Mouse (Mus musculus): ENCODE results near the gene D930020B18Rik. TPM values are rescaled to one million over a fixed set of nuclear protein-coding genes. Genes with fewer than 3 reads are reported as not detected.

The D930020B18Rik gene
- polyA plus RNA-seq, 1 experiment from 2014 or later = 2.6 TPM

DNA sequence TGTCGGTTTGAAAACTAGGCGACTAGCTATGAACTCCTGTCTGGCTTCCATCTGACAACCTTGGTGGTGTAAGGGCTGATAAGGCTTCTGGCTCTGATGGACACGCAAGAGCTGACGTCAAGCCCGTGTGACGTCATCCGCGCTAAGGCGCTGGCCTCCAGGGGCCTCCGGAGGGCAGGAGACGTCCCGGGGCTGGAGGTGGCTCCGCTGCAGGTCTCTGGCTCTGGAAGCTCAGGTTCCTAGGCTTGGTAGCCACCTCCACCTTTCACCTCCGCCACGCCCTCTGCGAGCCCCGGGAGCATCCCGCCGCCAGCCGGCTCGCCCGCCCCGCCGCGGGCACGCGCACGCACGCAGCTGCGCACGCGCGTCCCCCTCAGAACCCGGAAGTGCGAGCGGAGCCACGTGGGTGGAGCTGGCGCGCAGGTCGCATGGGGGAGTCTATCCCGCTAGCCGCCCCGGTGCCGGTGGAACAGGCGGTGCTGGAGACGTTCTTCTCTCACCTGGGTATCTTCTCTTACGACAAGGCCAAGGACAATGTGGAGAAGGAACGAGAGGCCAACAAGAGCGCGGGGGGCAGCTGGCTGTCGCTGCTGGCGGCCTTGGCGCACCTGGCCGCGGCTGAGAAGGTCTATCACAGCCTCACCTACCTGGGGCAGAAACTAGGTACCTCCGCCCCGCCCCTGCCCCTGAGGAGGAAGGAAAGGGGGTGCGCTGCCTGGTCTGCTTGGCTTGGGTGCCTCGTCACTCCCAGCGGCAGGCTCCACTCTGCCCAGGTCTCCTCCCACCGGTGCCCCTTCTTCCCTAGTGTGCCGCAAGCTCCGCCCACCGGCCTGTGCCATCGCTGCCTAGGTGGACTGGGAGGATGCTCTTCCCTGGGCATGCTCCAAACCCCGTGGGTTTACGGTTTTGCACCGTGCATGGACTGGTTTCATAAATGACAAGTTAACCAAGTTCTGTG lies 98.4 kb downstream of the D930020B18Rik start, which contains the start of gene BC048403:
TSS of gene BC048403 (plus strand) at position 390 of the 958 bp plus-strand sequence.
- ATAC-seq (ENCODE audit: insufficient number of reproducible peaks, low FRiP score, low TSS enrichment, low read depth) = peak; percentile 85
- WGBS = under 1% methylated on average over 68 of the region's 68 CpGs
- H3K4me2 ChIP-seq (replicated peaks) = peak within 1 kb of the TSS; percentile 87
- H3K36me3 ChIP-seq = no peaks in the 10 kb centered on the region
- 0 out of 2 replicates have a peak, but pooled peaks cover 4% of the 10 kb centered on the region for H3K4me1 ChIP-seq
- no peaks in the 10 kb centered on the region for H3K9me3 ChIP-seq (replicated peaks)
- peak within 1 kb of the TSS; percentile 67 for H3K4me3 ChIP-seq (replicated peaks)
- H3K27me3 ChIP-seq = no peaks in the 10 kb centered on the region
- H3K9ac ChIP-seq = peak within 1 kb of the TSS; percentile 60
- 0 out of 2 replicates have a peak within 1 kb of the TSS, but pooled peaks have one; percentile 1 for H3K27ac ChIP-seq (replicated peaks)

DNA sequence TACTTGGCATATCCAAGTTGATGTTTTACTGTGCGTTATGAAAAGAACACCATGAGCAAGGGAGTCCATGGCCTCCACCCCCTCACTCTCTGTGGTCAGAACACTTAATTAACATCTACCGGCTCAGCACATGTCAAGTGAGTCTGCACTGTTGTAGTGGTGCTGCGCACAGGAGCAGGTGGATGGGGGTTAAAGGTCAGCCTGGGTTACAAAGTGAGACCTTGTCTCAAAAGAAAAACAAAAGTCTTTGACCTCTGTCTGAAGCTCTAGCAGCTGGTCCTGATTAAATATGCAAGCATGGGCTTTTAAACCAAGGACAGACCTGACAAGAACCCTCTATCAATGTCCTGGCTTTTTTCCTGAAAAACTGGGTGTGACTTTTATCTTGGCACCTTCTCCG lies 100.9 kb downstream of the D930020B18Rik start:
- H3K27me3 ChIP-seq = no peaks in the 10 kb centered on the region
- ATAC-seq (ENCODE audit: insufficient number of reproducible peaks, low FRiP score, low TSS enrichment, low read depth) = no peak
- no peak overlapping the region for H3K4me2 ChIP-seq (replicated peaks)
- H3K36me3 ChIP-seq = peaks cover 16% of the 10 kb centered on the region; the same call in 1 of the 2 replicates
- H3K9ac ChIP-seq = no peak overlapping the region
- 0 out of 2 replicates have a peak, but pooled peaks cover 4% of the 10 kb centered on the region for H3K4me1 ChIP-seq
- H3K4me3 ChIP-seq (replicated peaks) = no peak overlapping the region
- no peaks in the 10 kb centered on the region for H3K9me3 ChIP-seq (replicated peaks)
- 40% methylated on average over 4 of the region's 4 CpGs for WGBS
- H3K27ac ChIP-seq (replicated peaks) = no peak overlapping the region

Small RNA genes lying within 50 kb of the gene (microRNA-seq; reads per million reads assigned to microRNA genes)
- not detected for gene Gm24330 (ENCODE audit: borderline number of aligned reads)

Other genes starting within 250 kb of the D930020B18Rik start
- 20.3 and 21.0 TPM in 2 replicates for gene Rassf3, start 165.2 kb upstream of the D930020B18Rik start, polyA plus RNA-seq (2015; fragmentation: Nextera tagmentation; extraction: Ambion mirVana)
- gene Tbk1, start 54.8 kb upstream of the D930020B18Rik start, polyA plus RNA-seq (2015; fragmentation: Nextera tagmentation; extraction: Ambion mirVana) = 28.6 and 34.5 TPM in 2 replicates
- 44.4 and 45.7 TPM in 2 replicates for gene Xpot, start 15.3 kb upstream of the D930020B18Rik start, polyA plus RNA-seq (2015; fragmentation: Nextera tagmentation; extraction: Ambion mirVana)
- gene BC048403, start 98.3 kb downstream of the D930020B18Rik start, polyA plus RNA-seq (2015; fragmentation: Nextera tagmentation; extraction: Ambion mirVana) = 2.9 and 3.2 TPM in 2 replicates